ENCODE assay signal across 9 mouse cellular contexts in genomic region chr4:142170882-142171768, GRCm38 (mm10).
DNase-seq lines count a peak whose midpoint lies in the region; ATAC-seq and TF ChIP-seq lines count a peak whose summit lies in the region.
"Had no signal": no experiment of that assay in that cellular context is flagged by ENCODE, and none has a peak within 500 bp of the region (broad histone marks: within the 10 kb centered on the region; RNA-seq: fewer than 3 reads in every experiment).

No protein-coding gene starts in this region.

- no peaks in the 10 kb centered on the region for H3K9me3 ChIP-seq in ES-Bruce4 (replicated peaks; ENCODE audit: control insufficient read depth, insufficient read depth, low read length, poor library complexity, severe bottlenecking)
- H3K9me3 ChIP-seq in heart, embryonic 16.5 days (replicated peaks; ENCODE audit: control insufficient read depth, low read length) = no peaks in the 10 kb centered on the region
- H3K9me3 ChIP-seq in limb, embryonic 15.5 days = no peaks in the 10 kb centered on the region

- H3K4me3 ChIP-seq in ES-Bruce4 (ENCODE audit: low read depth, low read length) = no peak overlapping the region; the same call in 1 of the 2 replicates
- H3K4me3 ChIP-seq in heart, embryonic 16.5 days (ENCODE audit: low read length) = no peak overlapping the region
- H3K4me3 ChIP-seq in limb, embryonic 15.5 days = no peak overlapping the region
- H3K4me3 ChIP-seq: megakaryocyte, embryonic 14.5 days had no signal

- intact Hi-C loops in left cerebral cortex, postnatal 36 days (cut with DNase I) = no loop called here
- intact Hi-C loops in left cerebral cortex, postnatal 14 days (cut with DNase I) = no loop called here

- ATAC-seq in heart, embryonic 16.5 days (replicated peaks; ENCODE audit: extremely low read depth, insufficient read depth, low FRiP score) = no peak
- no peak for ATAC-seq in limb, embryonic 15.5 days (ENCODE audit: insufficient number of reproducible peaks, low FRiP score, low TSS enrichment, low read depth)

- TF ChIP-seq EP300 in ES-Bruce4 (IDR thresholded peaks at IDR 0.05; ENCODE audit: insufficient read depth, low read depth, low read length) = peak; percentile 95

- H3K4me1 ChIP-seq in ES-Bruce4 (ENCODE audit: control insufficient read depth, insufficient read depth, low read length) = peaks cover 36% of the 10 kb centered on the region
- H3K4me1 ChIP-seq in heart, embryonic 16.5 days (ENCODE audit: control insufficient read depth, insufficient read depth, low read length) = peaks cover 40% of the 10 kb centered on the region
- H3K4me1 ChIP-seq in limb, embryonic 15.5 days = peaks cover 52% of the 10 kb centered on the region

- DNase-seq in adrenal gland, postnatal 36 days = peak; percentile 36 to 54
- no peak for DNase-seq in adrenal gland, adult 8-10 months
- DNase-seq in left cerebral cortex, postnatal 36 days (ENCODE audit: low spot score in 2 of 2) = no peak
- no peak for DNase-seq in MN1 (ENCODE audit: low spot score)
- DNase-seq in left cerebral cortex, postnatal 14 days (ENCODE audit: low spot score in 2 of 2) = no peak

- peak overlapping the region; percentile 99 for H3K27ac ChIP-seq in ES-Bruce4 (ENCODE audit: insufficient read depth, low read length)
- H3K27ac ChIP-seq in heart, embryonic 16.5 days (ENCODE audit: low read length) = no peak overlapping the region
- peak overlapping the region; percentile 43; the same call in 1 of the 2 replicates for H3K27ac ChIP-seq in limb, embryonic 15.5 days

- no peaks in the 10 kb centered on the region for H3K36me3 ChIP-seq in ES-Bruce4 (ENCODE audit: control insufficient read depth, insufficient read depth, low read length, poor library complexity, severe bottlenecking)
- no peaks in the 10 kb centered on the region for H3K36me3 ChIP-seq in heart, embryonic 16.5 days (ENCODE audit: control insufficient read depth, insufficient read depth)
- H3K36me3 ChIP-seq in limb, embryonic 15.5 days = no peaks in the 10 kb centered on the region

- TF ChIP-seq CTCF in ES-Bruce4 (IDR thresholded peaks at IDR 0.05; ENCODE audit: low read depth, low read length) = no peak

- H3K4me2 ChIP-seq in heart, embryonic 16.5 days (ENCODE audit: low read depth, low read length) = no peak overlapping the region
- H3K4me2 ChIP-seq in limb, embryonic 15.5 days = no peak overlapping the region

- no peak for TF ChIP-seq POLR2A in ES-Bruce4 (IDR thresholded peaks at IDR 0.05; ENCODE audit: insufficient read depth, low read length)

- 53% methylated on average over 18 of the region's 18 CpGs for WGBS in heart, embryonic 16.5 days
- 55% methylated on average over 18 of the region's 18 CpGs for WGBS in limb, embryonic 15.5 days

- H3K9ac ChIP-seq in ES-Bruce4 (ENCODE audit: low read depth, poor library complexity, severe bottlenecking) = peak overlapping the region; percentile 68
- H3K9ac ChIP-seq in heart, embryonic 16.5 days (ENCODE audit: low read length) = 0 out of 2 replicates have a peak overlapping the region, but pooled peaks have one; percentile 2
- no peak overlapping the region for H3K9ac ChIP-seq in limb, embryonic 15.5 days

- H3K27me3 ChIP-seq in ES-Bruce4 (ENCODE audit: control insufficient read depth, insufficient read depth, low read length, poor library complexity, severe bottlenecking) = no peaks in the 10 kb centered on the region
- no peaks in the 10 kb centered on the region for H3K27me3 ChIP-seq in heart, embryonic 16.5 days (ENCODE audit: control insufficient read depth, insufficient read depth, low read length)
- no peaks in the 10 kb centered on the region for H3K27me3 ChIP-seq in limb, embryonic 15.5 days

Comparison
In these comparisons a context has a peak if more than half of its experiments do, and no peak if none do; other contexts are left out.
1. DNase-seq: peak in adrenal gland, postnatal 36 days (2 of 2); none in adrenal gland, adult 8-10 months (single experiment), left cerebral cortex, postnatal 36 days (0 of 2), MN1 (single experiment) and left cerebral cortex, postnatal 14 days (0 of 2).